Mouse (Mus musculus) stomach, postnatal 0 days (tissue): Measurements from ENCODE around the gene Usp40.

Experiments
- CTCF ChIP-seq: IDR thresholded peaks from 2 replicates; pipeline ENCODE4 v1.5.1; 2016; ENCODE audit warnings: antibody characterized with exemption, low read depth, mild to moderate bottlenecking, moderate library complexity
- EP300 ChIP-seq: optimal IDR thresholded peaks from 2 replicates; pipeline ENCODE3; 2016; ENCODE audit warnings: antibody characterized with exemption

GRCm38 (mm10) chr1:87917361-87917760 is 91.0 kb downstream of the Usp40 start:
- TF ChIP-seq CTCF (no peak), EP300 (no peak)
